Mouse (Mus musculus): ENCODE results near the gene Arl13a.
"Not testable (repeated sequence)": the region's sequence is repeated elsewhere in the genome, so short reads cannot be mapped to it uniquely, and the experiment has no call there.

Arl13a gene

GRCm38 (mm10) chrX:134187201-134187600 is at the start of gene Arl13a:
Gene Arl13a, plus strand, starts transcription at chrX:134187501.
- not testable (repeated sequence) for DNase-seq (ENCODE audit: low spot score in 2 of 2)

DNA sequence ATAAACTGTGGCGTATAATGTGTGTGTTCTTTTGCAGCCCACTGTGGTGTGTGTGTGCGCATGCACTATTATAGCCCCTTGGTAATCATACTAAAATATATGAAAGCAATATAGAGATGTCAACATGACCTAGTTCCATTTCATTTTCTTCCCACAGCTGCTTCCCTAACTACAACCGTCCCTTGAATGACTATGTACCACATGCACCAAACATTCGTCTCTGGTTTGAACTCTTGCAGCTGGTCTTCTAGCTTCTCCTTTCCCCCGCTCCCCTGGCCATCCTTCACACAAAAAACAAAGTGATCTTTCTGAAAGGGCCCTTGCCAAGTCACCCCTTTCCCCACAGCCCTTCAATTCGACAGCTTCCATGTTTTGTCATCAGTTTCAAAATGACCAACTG is 47.3 kb upstream of the Arl13a start:
- no peak for DNase-seq (ENCODE audit: low spot score in 2 of 2)

GRCm38 (mm10) chrX:134141551-134141950 is 45.8 kb upstream of the Arl13a start:
- DNase-seq (ENCODE audit: low spot score in 2 of 2) = no peak

- no peak for DNase-seq (ENCODE audit: low spot score in 2 of 2)
These were observed 45.3 kb upstream of the Arl13a start for GRCm38 (mm10) chrX:134141986-134142385.

DNA sequence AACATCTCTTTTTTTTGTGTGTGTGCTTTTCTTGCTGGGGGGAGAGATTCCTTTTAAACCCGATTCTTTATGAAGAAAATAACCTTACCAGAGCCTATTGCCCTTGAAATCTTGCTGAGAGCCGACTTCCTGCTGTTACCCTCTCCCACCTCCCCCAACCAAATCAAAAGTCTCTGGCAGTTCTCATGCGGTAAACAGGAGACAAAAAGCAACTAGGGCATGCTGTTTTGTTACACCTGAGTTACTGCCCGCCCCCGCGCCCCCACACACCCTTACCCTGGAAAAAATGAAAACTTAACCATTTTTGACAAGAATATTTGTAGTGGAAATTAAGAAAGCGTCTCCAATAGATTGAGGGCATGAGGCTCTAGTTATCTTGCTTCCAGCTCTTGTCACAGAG is 29.1 kb upstream of the Arl13a start:
- no peak for DNase-seq (ENCODE audit: low spot score in 2 of 2)

DNA sequence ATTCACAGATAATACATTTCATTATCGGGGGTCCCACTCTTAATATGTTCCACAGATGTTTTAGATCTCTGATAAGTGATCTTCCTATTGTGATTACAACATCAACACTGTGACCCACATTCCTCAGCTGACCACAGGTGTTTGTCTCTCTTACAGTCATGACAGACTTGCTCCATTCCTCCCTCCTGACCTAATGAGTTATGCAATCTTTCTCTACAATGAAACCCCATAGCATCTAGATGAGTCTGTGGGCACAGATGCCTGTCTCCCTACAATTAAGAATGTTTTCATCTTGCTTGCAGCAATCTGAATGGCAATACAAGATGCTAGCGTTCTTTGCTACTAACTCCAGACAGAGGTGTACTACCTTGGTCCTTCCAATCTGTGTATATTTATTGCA is 26.9 kb upstream of the Arl13a start:
- DNase-seq (ENCODE audit: low spot score in 2 of 2) = no peak

GRCm38 (mm10) chrX:134162043-134162720 is 25.1 kb upstream of the Arl13a start, which contains the start of gene Xkrx:
Gene Xkrx, minus strand, starts transcription at chrX:134162076.
- no peak for DNase-seq (ENCODE audit: low spot score in 2 of 2)

DNA sequence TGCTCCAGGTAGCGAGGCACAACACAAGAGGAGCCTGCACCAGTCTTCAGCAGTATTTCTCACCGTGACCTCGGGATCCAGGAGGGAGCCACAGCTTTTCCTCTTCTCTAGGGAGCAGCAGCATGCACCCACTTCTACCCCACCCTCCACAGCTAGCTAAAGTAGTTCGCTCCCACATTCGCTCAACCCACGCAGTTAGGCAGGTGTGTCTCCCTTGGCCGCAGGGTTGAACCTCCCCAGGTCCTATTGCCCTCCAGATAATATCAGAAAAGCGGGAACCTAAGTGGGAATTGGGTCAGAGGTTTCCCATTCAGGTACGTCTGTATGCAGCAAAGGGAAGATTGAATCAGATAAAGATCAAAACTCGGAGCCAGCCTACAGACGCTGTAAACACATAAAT is 24.5 kb upstream of the Arl13a start:
- no peak for DNase-seq (ENCODE audit: low spot score in 2 of 2)

DNA sequence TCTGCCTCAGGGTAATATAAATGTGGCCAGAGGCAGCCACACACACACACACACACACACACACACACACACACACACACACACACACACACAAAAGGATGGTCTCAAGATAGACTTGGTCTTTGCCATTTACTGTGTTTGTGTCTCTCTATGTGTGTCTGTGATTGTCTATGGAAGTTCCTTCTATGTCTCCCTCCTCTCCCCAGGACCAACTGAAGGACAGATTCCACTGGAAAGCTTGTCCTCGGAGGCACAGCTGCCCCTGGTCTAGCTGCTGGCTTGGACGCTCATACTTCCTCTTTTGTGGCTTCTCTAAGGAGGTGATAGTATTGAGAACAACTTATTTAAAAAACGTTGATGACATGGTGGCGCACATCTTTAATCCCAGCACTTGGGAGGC is 23.8 kb upstream of the Arl13a start:
- DNase-seq (ENCODE audit: low spot score in 2 of 2) = no peak

DNA sequence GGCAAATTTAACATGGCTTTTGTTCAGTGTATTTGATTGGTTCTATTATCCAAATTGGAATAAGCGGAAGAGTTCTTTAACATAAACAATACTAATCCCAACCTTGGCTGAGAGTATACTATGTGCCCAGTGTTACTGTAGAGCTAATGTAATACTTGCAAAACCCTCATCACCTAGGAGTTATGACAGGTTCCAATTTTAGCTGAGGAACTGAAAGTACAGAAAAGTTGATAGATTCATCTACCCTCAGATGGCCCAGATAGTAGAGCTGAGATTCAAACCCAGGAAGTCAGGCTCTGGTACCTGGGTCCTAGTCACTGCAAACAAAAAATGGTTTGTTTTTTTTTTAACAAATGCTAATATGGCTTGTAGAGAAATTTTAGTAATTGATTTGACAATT is 16.7 kb upstream of the Arl13a start:
- no peak for DNase-seq (ENCODE audit: low spot score in 2 of 2)

DNA sequence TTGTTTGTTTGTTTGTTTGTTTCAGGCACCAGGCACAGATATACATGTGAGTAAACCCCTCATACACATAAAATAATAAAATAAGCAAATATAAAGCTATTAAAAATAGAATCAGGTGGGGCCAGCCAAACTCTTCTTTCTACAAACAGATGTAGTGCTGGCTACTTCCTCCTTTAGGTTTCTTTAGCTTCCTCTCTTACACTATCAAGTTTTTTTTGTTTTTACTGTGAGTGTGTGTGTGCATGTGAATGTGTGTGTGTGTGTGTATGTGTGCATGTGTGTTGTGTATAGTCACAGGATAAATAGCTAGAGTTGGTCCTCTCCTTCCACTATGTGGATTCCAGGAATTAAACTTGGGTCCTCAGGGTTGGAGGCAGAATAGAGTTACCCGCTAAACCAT is 12.6 kb upstream of the Arl13a start:
- DNase-seq (ENCODE audit: low spot score in 2 of 2) = no peak

- DNase-seq (ENCODE audit: low spot score in 2 of 2) = no peak
These were observed 21.2 kb downstream of the Arl13a start for GRCm38 (mm10) chrX:134208491-134208890.

DNA sequence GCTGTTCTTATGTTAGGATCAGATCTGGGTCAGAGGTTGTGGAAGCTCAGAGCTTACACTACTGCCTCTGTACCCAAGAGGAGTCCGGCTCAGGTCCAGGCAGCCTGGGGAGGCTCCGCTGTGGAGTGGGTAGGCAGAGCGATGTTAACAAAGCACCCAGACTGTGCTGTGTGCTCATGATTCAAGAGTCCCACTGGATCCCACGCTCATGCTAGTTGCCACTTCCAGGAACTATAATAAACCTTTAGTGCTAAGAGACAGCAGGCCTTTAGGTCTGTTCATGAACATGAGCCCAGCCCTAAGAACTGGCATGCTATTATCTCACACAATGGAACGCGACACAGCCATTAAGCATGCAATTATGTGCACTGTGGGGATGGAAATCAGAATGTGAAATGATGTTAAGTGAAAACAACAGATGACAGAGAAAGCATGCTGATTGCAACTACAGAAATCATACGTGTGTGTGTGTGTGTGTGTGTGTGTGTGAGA is 23.9 kb downstream of the Arl13a start:
- DNase-seq (ENCODE audit: low spot score in 2 of 2) = peak; percentile 1 to 4

- DNase-seq (ENCODE audit: low spot score in 2 of 2) = no peak
These were observed 30.9 kb downstream of the Arl13a start for GRCm38 (mm10) chrX:134218161-134218560.

- no peak for DNase-seq (ENCODE audit: low spot score in 2 of 2)
These were observed 33.3 kb downstream of the Arl13a start for GRCm38 (mm10) chrX:134220618-134221017.

DNA sequence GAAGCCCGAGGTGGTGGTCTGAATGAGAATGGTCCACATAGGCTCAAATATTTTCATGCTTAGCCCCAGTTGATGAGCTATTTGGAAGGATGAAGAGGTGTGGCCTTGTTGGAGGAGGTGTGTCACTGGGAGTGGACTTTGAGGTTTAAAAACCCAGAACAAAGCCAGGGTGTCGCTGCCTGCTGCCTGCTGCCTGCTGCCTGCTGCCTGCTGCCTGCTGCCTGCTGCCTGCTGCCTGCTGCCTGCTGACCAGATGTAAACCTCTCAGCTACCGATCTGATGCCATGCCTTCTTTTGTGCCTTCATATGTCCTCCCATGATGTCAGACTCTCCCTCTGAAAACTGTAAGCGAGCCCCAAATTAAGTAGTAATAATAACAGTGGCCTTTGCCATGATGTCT is 34.6 kb downstream of the Arl13a start, which contains the start of gene Nox1:
Gene Nox1, minus strand, starts transcription at position 101 of the 400 bp plus-strand sequence.
- no peak for DNase-seq (ENCODE audit: low spot score in 2 of 2)

- no peak for DNase-seq (ENCODE audit: low spot score in 2 of 2)
These were observed 45.7 kb downstream of the Arl13a start for GRCm38 (mm10) chrX:134233048-134233447.

DNA sequence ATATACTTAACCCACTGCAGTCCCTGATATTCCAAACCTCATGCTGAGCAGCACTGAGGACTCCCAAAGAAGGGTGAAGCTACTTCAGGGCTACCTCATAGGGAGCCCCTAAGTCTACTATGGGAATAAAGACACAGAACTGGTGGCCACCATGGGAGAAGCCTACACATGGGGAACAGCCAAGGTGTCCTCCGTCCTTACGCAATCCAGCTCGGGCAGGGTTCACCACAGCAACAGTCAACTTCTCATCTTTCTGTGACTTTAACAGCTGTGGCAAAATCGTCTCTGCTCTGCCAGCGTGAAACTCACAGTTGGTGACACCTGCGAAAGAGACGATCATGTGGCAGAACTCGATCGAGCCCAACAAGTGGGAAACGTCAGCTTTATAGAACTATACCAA is 51.0 kb downstream of the Arl13a start:
- DNase-seq (ENCODE audit: low spot score in 2 of 2) = no peak

- no peak for DNase-seq (ENCODE audit: low spot score in 2 of 2)
These were observed 58.6 kb downstream of the Arl13a start for GRCm38 (mm10) chrX:134245946-134246345.

GRCm38 (mm10) chrX:134248202-134248601 is 60.9 kb downstream of the Arl13a start:
- DNase-seq (ENCODE audit: low spot score in 2 of 2) = no peak

Measured in frontal cortex, postnatal 36 days (tissue).